In genomic region chr9:7602982-7603742, GRCm38 (mm10) we compare ENCODE assay signal across 9 mouse cellular contexts. TPM values are rescaled to one million over a fixed set of nuclear protein-coding genes. Genes with fewer than 3 reads are reported as not detected.
A peak's percentile ranks its signal among the peaks of the same experiment; 100 is the strongest.
DNase-seq lines count a peak whose midpoint lies in the region; ATAC-seq and TF ChIP-seq lines count a peak whose summit lies in the region.
"Had no signal": no experiment of that assay in that cellular context is flagged by ENCODE, and none has a peak within 500 bp of the region (broad histone marks: within the 10 kb centered on the region; RNA-seq: fewer than 3 reads in every experiment).

No protein-coding gene starts in this region.

- H3K9ac ChIP-seq in hindbrain, embryonic 13.5 days = no peak overlapping the region
- H3K9ac ChIP-seq: limb, embryonic 12.5 days had no signal

- DNase-seq in ES-CJ7 (ENCODE audit: low read depth, low spot score) = peak; percentile 68
- DNase-seq in layer of hippocampus, adult 9-11 months = peak; percentile 42
- peak; percentile 52 for DNase-seq in right cerebral cortex, adult 18-20 months
- peak; percentile 56 for DNase-seq in urinary bladder, postnatal 25 days (ENCODE audit: low spot score)

- no peaks in the 10 kb centered on the region for H3K4me1 ChIP-seq in bone marrow macrophage, adult 2 months (ENCODE audit: control insufficient read depth, insufficient read depth, low read length)
- no peaks in the 10 kb centered on the region for H3K4me1 ChIP-seq in hindbrain, embryonic 13.5 days (replicated peaks)
- H3K4me1 ChIP-seq: limb, embryonic 12.5 days had no signal

- no peaks in the 10 kb centered on the region for H3K9me3 ChIP-seq in hindbrain, embryonic 13.5 days
- H3K9me3 ChIP-seq: limb, embryonic 12.5 days had no signal

- 5% methylated on average over 3 of the region's 3 CpGs for WGBS in hindbrain, embryonic 13.5 days

- TF ChIP-seq CTCF in bone marrow macrophage, adult 2 months (IDR thresholded peaks at IDR 0.05; ENCODE audit: low read depth, low read length) = peak; percentile 74

- no peaks in the 10 kb centered on the region for H3K27me3 ChIP-seq in hindbrain, embryonic 13.5 days
- H3K27me3 ChIP-seq: limb, embryonic 12.5 days had no signal

- no peak for TF ChIP-seq POLR2A in bone marrow macrophage, adult 2 months (IDR thresholded peaks at IDR 0.05; ENCODE audit: borderline replicate concordance, low read depth, low read length)

- H3K4me3 ChIP-seq in bone marrow macrophage, adult 2 months (ENCODE audit: insufficient read depth, low read length) = no peak overlapping the region
- H3K4me3 ChIP-seq in hindbrain, embryonic 13.5 days = no peak overlapping the region
- H3K4me3 ChIP-seq: limb, embryonic 12.5 days had no signal

- no peak overlapping the region for H3K4me2 ChIP-seq in hindbrain, embryonic 13.5 days
- H3K4me2 ChIP-seq: limb, embryonic 12.5 days had no signal

- H3K27ac ChIP-seq in bone marrow macrophage, adult 2 months (ENCODE audit: insufficient read depth, low read depth, low read length) = no peak overlapping the region
- no peak overlapping the region for H3K27ac ChIP-seq in hindbrain, embryonic 13.5 days
- H3K27ac ChIP-seq: limb, embryonic 12.5 days had no signal

- ATAC-seq in erythroid progenitor cell, adult 5-6 weeks (replicated peaks; ENCODE audit: low FRiP score, poor library complexity, severe bottlenecking) = 0 out of 2 replicates have a peak, but pooled peaks have one; percentile 30
- ATAC-seq in hindbrain, embryonic 13.5 days (ENCODE audit: low FRiP score) = peak; percentile 68; the same call in 1 of the 2 replicates
- ATAC-seq in megakaryocyte, adult 5-6 weeks (ENCODE audit: poor library complexity, severe bottlenecking) = peak; percentile 98

- H3K36me3 ChIP-seq in hindbrain, embryonic 13.5 days = no peaks in the 10 kb centered on the region
- H3K36me3 ChIP-seq: limb, embryonic 12.5 days had no signal

RNA-seq across cellular contexts. Expression of gene Mmp20, which starts 24.9 kb away (rescaled TPM):
- not detected in 2 replicates for polyA plus RNA-seq in bone marrow macrophage, adult 2 months (2012; ENCODE audit: insufficient read depth, insufficient read length, missing spikeins)
- not detected in 2 replicates for total RNA-seq in erythroid progenitor cell, adult 5-6 weeks (2015; ENCODE audit: low replicate concordance)
- not detected in 2 replicates for total RNA-seq in erythroid progenitor cell, adult 5-6 weeks (2017; ENCODE audit: low replicate concordance)
- polyA plus RNA-seq in hindbrain, embryonic 13.5 days (2015; fragmentation: Nextera tagmentation; extraction: Ambion mirVana) = not detected in 2 replicates
- not detected in 2 replicates for total RNA-seq in megakaryocyte, adult 5-6 weeks (2015)
- total RNA-seq in megakaryocyte, adult 5-6 weeks (2017) = not detected in 2 replicates
- polyA plus RNA-seq: limb, embryonic 12.5 days had no signal

RNA-seq across cellular contexts. Expression of gene Mmp27, which starts 32.0 kb away (rescaled TPM):
- 18.2 and 19.3 TPM in 2 replicates for polyA plus RNA-seq in bone marrow macrophage, adult 2 months (2012; ENCODE audit: insufficient read depth, insufficient read length, missing spikeins)
- total RNA-seq in erythroid progenitor cell, adult 5-6 weeks (2015; ENCODE audit: low replicate concordance) = not detected in 2 replicates
- total RNA-seq in erythroid progenitor cell, adult 5-6 weeks (2017; ENCODE audit: low replicate concordance) = not detected in 2 replicates
- polyA plus RNA-seq in hindbrain, embryonic 13.5 days (2015; fragmentation: Nextera tagmentation; extraction: Ambion mirVana) = not detected in 2 replicates
- total RNA-seq in megakaryocyte, adult 5-6 weeks (2015) = 0.13 and 0.21 TPM in 2 replicates
- total RNA-seq in megakaryocyte, adult 5-6 weeks (2017) = 0.45 and 0.66 TPM in 2 replicates
- polyA plus RNA-seq: limb, embryonic 12.5 days had no signal

RNA-seq across cellular contexts. Expression of gene Mmp8, which starts 44.9 kb away (rescaled TPM):
- polyA plus RNA-seq in bone marrow macrophage, adult 2 months (2012; ENCODE audit: insufficient read depth, insufficient read length, missing spikeins) = 26.7 and 30.4 TPM in 2 replicates
- 25.6 and 53.0 TPM in 2 replicates for total RNA-seq in erythroid progenitor cell, adult 5-6 weeks (2015; ENCODE audit: low replicate concordance)
- 34.0 and 41.5 TPM in 2 replicates for total RNA-seq in erythroid progenitor cell, adult 5-6 weeks (2017; ENCODE audit: low replicate concordance)
- polyA plus RNA-seq in hindbrain, embryonic 13.5 days (2015; fragmentation: Nextera tagmentation; extraction: Ambion mirVana) = 0.10 and 0.39 TPM in 2 replicates
- total RNA-seq in megakaryocyte, adult 5-6 weeks (2015) = 404 and 435 TPM in 2 replicates
- 512 and 543 TPM in 2 replicates for total RNA-seq in megakaryocyte, adult 5-6 weeks (2017)

Comparison
In these comparisons a context has a peak if more than half of its experiments do, and no peak if none do; other contexts are left out.
1. ATAC-seq: peak in every context shown above with its lines; median percentile 98 in megakaryocyte, adult 5-6 weeks; 68 in hindbrain, embryonic 13.5 days; 30 in erythroid progenitor cell, adult 5-6 weeks.
2. RNA of gene Mmp8, which starts 44.9 kb away (total RNA-seq): 404 to 543 TPM in megakaryocyte, adult 5-6 weeks; 25.6 to 53.0 TPM in erythroid progenitor cell, adult 5-6 weeks; every median in the first group is over 4 times any median in the second.
3. Peak in every context shown above with its lines, with median percentiles within 50 percentile points of each other: DNase-seq.